Mouse (Mus musculus) embryo, embryonic 11.5 days (tissue): ENCODE measurements around the gene Auts2.

Experiments
- DNase-seq: peaks from one replicate; pipeline ENCODE4 v3.0.0-alpha.2; 2012; ENCODE audit warnings: low read depth, low spot score

The Auts2 gene

DNA sequence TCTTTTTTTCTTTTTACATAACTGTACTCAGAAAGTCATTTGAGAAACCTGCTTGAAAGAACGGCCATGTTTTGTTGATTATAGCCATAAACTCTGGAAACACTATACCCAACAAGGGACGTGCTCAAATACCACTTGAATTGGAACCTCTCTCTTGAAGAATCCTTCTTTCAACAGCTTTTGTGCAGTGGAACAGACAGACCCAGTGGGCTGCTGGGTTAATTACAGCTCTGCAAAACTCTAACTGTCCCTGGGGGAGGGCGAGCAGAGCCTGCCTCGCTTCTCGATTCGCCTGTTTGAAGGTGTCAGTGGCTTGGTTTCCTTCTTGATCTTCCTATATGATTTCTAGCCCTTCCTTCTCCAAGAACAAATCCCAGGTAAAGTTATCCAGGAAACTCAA is 805.7 kb downstream of the Auts2 start:
- no peak for DNase-seq

DNA sequence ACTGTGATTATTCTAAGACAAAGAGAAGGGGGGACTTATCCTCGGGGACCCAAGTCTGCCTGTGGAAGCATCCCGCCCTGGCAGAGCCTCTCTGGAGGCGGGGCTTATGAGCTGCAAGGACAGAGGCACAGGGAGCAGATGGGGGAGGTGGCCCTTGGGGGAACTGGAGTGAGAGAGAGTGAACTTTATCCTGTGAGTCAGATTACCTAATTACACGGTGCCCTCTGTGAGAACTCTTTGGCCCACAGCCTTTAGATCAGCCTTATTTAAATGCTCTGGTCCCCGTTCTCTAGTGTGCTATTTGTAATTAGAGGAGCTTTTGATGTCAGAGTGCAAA is 809.9 kb downstream of the Auts2 start:
- DNase-seq = no peak

- no peak for DNase-seq
These were observed 810.4 kb downstream of the Auts2 start for GRCm38 (mm10) chr5:131732631-131733323.

- no peak for DNase-seq
These were observed 813.7 kb downstream of the Auts2 start for GRCm38 (mm10) chr5:131729456-131729855.

- DNase-seq = no peak
These were observed 815.2 kb downstream of the Auts2 start for GRCm38 (mm10) chr5:131727909-131728308.

DNA sequence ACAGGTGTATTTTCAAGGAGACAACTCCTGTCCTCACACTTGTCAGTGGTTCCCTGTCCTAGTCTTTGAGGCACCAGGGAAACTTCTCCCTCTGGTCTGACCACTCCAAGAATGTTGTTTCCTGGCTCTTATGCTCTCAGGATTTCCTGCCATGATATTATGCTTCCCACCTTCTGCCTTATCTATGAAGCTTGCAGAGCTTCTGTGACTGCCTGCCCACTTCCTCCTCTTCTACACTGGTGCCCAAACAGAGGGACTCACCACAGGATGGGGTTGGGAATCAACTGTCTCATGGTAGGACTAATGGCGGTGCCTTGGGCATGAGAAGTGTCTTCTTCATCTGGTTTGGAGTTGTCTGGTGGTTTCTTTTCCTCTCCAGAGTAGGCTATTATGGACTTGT is 818.6 kb downstream of the Auts2 start:
- no peak for DNase-seq

GRCm38 (mm10) chr5:131722791-131723190 is 820.4 kb downstream of the Auts2 start:
- no peak for DNase-seq

GRCm38 (mm10) chr5:131722361-131722760 is 820.8 kb downstream of the Auts2 start:
- DNase-seq = no peak

GRCm38 (mm10) chr5:131718013-131718412 is 825.1 kb downstream of the Auts2 start:
- no peak for DNase-seq

DNA sequence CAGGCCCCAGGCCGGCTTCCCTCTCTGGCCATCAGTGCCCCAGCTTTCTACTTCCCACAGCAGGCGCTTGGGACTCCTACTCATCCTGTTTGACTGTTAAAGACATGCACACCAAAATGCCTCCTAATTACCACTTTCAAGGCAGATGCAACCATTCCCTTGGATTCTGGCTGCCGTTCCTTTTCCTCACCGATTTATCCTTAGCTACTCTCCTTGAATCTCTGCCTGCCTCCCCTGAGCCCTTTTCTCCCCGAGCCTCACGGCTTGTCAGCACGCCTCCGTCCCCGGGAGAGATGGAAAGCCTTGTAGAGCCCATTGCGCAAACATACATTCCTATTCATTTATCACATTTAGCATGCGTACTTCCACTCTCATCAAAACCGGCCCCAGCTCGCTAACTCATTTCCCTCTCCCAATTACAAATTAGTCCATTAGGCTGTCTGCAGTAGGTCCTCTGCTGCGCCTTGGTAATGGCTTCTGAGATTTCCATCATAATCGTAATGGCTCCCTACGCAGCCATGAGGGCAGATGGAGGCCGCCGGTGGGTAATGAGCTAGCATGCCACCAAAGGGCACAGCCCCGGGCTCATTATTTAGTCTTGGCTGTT is 825.7 kb downstream of the Auts2 start:
- no peak for DNase-seq

DNA sequence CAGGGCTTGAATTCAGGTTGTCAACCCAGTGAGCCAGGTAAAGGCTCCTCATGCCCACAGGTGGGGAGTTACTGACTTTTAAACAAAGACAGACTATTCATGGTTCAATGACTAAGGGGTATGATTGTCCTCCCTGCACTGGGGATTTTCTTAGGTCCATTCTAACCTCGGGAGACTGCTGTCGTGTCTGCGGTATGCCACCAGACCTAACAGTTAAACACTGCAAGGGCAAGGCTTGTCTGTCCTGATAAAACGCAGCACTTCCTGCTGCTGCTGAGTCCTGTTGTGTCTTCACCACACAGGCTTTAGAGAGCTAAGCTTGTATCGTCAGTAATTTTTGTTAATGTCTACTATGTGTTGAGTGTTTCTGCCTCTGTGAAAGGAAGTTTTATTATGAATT is 828.2 kb downstream of the Auts2 start:
- DNase-seq = no peak

DNA sequence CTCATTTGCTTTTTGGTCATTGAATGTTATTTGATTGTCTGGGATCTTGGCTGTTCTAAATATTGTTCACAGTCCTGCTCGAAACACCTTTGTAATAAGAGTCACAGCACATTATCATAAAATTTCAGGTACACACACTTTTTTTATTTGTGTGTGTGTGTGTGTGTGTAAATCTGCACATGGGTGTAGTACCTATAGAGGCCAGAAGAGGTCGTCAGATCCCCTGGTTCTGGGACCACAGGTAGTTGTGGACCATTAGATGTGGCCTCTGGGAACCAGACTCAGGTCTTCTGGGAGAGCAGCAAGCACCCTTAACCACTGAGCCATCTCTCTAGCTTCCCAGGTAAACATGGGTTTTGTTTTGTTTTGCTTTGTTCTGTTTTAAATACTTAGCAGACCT is 830.7 kb downstream of the Auts2 start:
- no peak for DNase-seq

DNA sequence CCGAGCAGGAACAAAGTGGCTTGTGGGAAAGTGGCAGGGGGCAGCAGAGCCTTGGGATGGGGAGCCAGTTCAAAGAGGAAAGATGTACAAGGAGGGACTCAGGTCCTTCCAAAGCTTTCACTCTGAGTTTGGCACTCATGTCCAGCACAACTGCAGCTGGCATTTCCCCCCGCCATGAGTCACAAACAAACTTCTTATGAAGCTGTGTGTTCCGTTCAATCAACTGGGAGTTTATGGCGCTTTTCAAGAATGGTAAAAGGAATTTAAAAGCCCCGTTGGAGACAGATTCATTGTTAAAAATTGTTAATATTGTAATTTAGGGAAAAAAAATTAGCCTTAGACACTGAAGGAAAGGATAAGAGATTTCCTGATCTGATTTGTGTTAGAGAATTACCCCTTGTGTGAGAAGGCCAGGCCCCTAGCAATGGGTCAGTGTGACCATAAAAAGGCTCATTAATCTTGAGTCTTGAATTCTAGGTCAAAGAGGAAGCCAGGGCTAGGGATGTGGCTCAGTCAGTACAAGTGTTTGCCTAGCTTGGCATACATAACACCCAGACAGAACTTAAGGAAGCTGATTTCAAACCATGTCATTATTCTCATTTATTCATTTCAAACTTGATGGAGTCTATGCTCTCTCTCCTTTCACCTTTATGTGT is 831.5 kb downstream of the Auts2 start:
- DNase-seq = no peak

DNA sequence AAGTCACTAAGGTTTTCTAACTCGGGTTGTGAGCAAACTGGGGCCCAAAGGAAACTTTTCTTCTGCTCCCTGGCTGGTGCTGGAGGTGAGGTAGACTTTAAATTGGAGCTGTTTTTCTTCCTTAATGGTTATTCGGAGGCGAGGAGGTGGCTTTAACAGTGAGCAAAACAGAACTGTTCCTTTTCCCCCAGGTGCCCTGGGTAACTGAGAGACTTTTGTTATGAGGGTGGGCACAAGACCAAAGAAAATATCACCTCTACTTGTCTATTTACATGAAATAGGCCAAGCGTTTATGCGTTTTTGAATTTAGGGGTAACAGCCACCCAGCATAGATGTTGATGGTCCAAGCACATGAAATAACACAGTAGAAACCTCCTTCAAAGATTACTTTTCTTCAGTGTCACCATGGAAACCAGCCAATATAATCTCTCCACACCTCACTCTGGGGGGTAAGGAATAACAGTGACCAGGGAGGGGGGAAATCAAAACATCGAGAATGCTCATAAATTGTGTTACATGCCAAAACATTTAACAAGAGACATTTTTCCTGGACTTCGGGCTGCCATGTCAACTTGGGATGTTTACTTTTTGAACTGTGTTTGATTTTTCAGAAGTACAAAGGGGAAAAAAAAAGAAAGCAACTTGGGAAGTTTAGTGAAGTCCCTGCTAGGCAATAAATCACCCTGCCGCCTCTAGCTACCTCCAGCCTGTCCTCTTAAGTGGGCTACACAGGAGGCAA is 832.2 kb downstream of the Auts2 start:
- no peak for DNase-seq

DNA sequence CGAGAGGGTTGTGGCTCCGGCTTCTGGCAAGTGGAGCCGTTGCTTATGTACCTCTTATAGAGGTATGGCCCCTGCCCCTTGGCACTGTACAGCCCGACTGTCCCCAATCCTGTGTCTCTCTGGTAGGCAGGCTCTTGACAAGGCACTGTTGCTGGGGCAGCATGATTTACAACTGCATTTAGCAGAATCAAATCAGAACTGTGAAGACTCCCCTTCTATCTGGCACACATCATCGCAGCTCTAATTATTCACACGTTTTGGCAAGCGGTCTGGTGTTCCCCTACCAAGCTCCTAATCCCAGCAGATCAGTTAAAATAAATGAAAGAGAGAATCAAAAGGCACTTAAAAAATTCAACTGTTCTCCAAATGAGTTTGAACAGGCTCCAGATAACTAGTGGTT is 835.7 kb downstream of the Auts2 start:
- no peak for DNase-seq

GRCm38 (mm10) chr5:131703729-131704128 is 839.4 kb downstream of the Auts2 start:
- DNase-seq = no peak

DNA sequence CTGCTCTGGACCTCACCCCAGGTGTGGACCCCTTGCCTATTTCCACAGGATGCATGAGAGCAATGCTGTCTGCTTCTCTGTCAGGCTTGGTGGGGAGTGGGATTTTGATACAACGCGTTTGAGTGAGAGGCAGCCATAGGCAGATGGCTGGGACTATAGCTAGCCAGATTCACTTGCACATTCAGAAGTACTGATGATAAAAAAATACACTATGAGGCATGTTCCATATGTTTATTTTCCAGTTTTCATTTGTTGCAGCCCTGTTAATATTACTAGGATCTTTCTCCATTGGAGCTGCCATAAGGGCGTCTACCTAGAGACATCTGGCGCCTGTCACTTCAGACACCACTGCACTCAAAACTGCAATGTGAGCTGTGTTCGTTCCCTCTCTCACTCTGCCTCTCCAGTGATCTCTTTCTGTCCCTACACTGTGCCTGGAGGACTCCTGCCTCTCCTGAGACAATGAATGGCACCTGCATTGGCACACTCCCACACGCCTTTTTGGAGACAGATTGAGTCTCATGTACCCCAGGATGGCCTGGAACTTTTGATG is 840.2 kb downstream of the Auts2 start:
- no peak for DNase-seq

GRCm38 (mm10) chr5:131698900-131699299 is 844.2 kb downstream of the Auts2 start:
- no peak for DNase-seq

- no peak for DNase-seq
These were observed 852.4 kb downstream of the Auts2 start for GRCm38 (mm10) chr5:131690781-131691180.

DNA sequence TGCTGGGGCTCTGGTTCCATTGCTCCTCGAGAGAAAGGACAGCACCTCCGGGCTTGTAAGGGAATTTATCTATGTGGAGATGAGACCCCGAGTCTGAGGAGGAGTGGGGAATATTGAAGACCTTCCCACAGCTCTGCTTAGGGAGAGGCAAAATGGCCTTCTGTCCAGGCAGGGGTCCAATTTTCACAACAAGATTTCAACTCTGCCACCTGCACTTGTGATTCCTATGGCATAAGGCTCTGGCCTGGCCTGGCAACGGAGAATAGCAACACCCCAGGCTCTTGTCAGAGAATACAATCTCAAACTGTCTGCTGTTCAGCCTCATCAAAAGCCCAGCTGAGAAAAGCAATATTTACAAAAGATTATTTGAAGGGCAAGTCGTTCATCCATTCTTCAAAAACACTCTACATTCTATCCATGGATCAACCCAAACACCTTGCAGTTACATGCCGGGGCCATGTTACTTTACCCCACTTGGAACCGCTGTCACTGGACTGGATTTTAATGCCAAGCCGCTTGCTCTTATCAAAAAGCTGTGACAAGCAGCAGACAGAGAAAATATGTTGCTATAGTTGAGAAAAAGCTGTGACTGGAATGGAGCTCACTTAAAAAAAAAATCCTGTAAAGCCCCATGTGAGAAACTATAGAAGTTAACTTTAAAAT is 856.1 kb downstream of the Auts2 start:
- DNase-seq = no peak

GRCm38 (mm10) chr5:131680127-131680845 is 862.9 kb downstream of the Auts2 start:
- DNase-seq = no peak
